Mouse (Mus musculus): ENCODE measurements around the gene Pycr1.

Pycr1 gene

GRCm38 (mm10) chr11:120626785-120627467, 16.6 kb downstream of the Pycr1 start:
- no peak for DNase-seq (ENCODE audit: low read depth)

GRCm38 (mm10) chr11:120625152-120625775, 18.3 kb downstream of the Pycr1 start, which contains the start of gene Sirt7:
Gene Sirt7 (minus strand): TSS chr11:120625240.
- DNase-seq (ENCODE audit: low read depth) = no peak

- DNase-seq (ENCODE audit: low read depth) = peak; percentile 35
Measured at GRCm38 (mm10) chr11:120624680-120625111, 18.9 kb downstream of the Pycr1 start.

- no peak for DNase-seq (ENCODE audit: low read depth)
Measured at GRCm38 (mm10) chr11:120623961-120624679, 19.4 kb downstream of the Pycr1 start.

GRCm38 (mm10) chr11:120622805-120623204, 20.8 kb downstream of the Pycr1 start:
- DNase-seq (ENCODE audit: low read depth) = no peak

- no peak for DNase-seq (ENCODE audit: low read depth)
Measured at GRCm38 (mm10) chr11:120620195-120620594, 23.4 kb downstream of the Pycr1 start.

- no peak for DNase-seq (ENCODE audit: low read depth)
Measured at GRCm38 (mm10) chr11:120618619-120619535, 24.7 kb downstream of the Pycr1 start.

GRCm38 (mm10) chr11:120617519-120618112, 26.0 kb downstream of the Pycr1 start, which contains the start of gene Pcyt2:
Gene Pcyt2 (minus strand): TSS chr11:120617936.
- DNase-seq (ENCODE audit: low read depth) = peak; percentile 76

GRCm38 (mm10) chr11:120616617-120617294, 26.8 kb downstream of the Pycr1 start:
- no peak for DNase-seq (ENCODE audit: low read depth)

GRCm38 (mm10) chr11:120615606-120616203, 27.9 kb downstream of the Pycr1 start:
- DNase-seq (ENCODE audit: low read depth) = no peak

- DNase-seq (ENCODE audit: low read depth) = no peak
Measured at GRCm38 (mm10) chr11:120615167-120615566, 28.4 kb downstream of the Pycr1 start.

GRCm38 (mm10) chr11:120613976-120614375, 29.6 kb downstream of the Pycr1 start:
- DNase-seq (ENCODE audit: low read depth) = no peak

- DNase-seq (ENCODE audit: low read depth) = no peak
Measured at GRCm38 (mm10) chr11:120613481-120613972, 30.0 kb downstream of the Pycr1 start.

GRCm38 (mm10) chr11:120612763-120613162, 30.8 kb downstream of the Pycr1 start:
- DNase-seq (ENCODE audit: low read depth) = no peak

- DNase-seq (ENCODE audit: low read depth) = no peak
Measured at GRCm38 (mm10) chr11:120610477-120611046, 33.0 kb downstream of the Pycr1 start.

GRCm38 (mm10) chr11:120609250-120609649, 34.3 kb downstream of the Pycr1 start:
- DNase-seq (ENCODE audit: low read depth) = no peak

GRCm38 (mm10) chr11:120608241-120609034, 35.1 kb downstream of the Pycr1 start, which contains the start of gene Npb:
Gene Npb (plus strand): TSS chr11:120608477.
- no peak for DNase-seq (ENCODE audit: low read depth)

- DNase-seq (ENCODE audit: low read depth) = no peak
Measured at GRCm38 (mm10) chr11:120606764-120607163, 36.8 kb downstream of the Pycr1 start.

- DNase-seq (ENCODE audit: low read depth) = no peak
Measured at GRCm38 (mm10) chr11:120605667-120606066, 37.9 kb downstream of the Pycr1 start.
